Mouse (Mus musculus): Measurements from ENCODE around the gene Clpb. TPM values are rescaled to one million over a fixed set of nuclear protein-coding genes. Genes with fewer than 3 reads are reported as not detected.

Clpb gene
- polyA plus RNA-seq, 1 experiment from 2014 or later = 21.1 TPM

GRCm38 (mm10) chr7:101732096-101732495, 68.7 kb downstream of the Clpb start:
- ATAC-seq (no peak), DNase-seq (ENCODE audit: low spot score) (no peak)
- Histone ChIP-seq H3K9me3 (ENCODE audit: low read length) (no peaks in the 10 kb centered on the region), H3K4me3 (ENCODE audit: low read depth, low read length) (no peak overlapping the region), H3K4me1 (ENCODE audit: insufficient read depth, low read depth, low read length) (no peaks in the 10 kb centered on the region), H3K27ac (ENCODE audit: low read length) (no peak overlapping the region), H3K27me3 (replicated peaks; ENCODE audit: insufficient read depth, low read length) (no peaks in the 10 kb centered on the region), H3K36me3 (ENCODE audit: insufficient read depth, low read length) (no peaks in the 10 kb centered on the region), H3K4me2 (replicated peaks; ENCODE audit: low read depth, low read length) (no peak overlapping the region), H3K9ac (replicated peaks; ENCODE audit: low read depth) (no peak overlapping the region)
- TF ChIP-seq EP300 (IDR thresholded peaks at IDR 0.05) = no peak
- TF ChIP-seq CTCF (IDR thresholded peaks at IDR 0.05) = no peak
- 88% methylated on average over 1 of the region's 1 CpGs for WGBS

- no peaks in the 10 kb centered on the region for H3K9me3 ChIP-seq (ENCODE audit: low read length)
- H3K27ac ChIP-seq (ENCODE audit: low read length) = no peak overlapping the region
- TF ChIP-seq CTCF (IDR thresholded peaks at IDR 0.05) (no peak), EP300 (IDR thresholded peaks at IDR 0.05) (no peak)
- no peaks in the 10 kb centered on the region for H3K4me1 ChIP-seq (ENCODE audit: insufficient read depth, low read depth, low read length)
- H3K4me2 ChIP-seq (replicated peaks; ENCODE audit: low read depth, low read length) = no peak overlapping the region
- H3K9ac ChIP-seq (replicated peaks; ENCODE audit: low read depth) = no peak overlapping the region
- no peak for DNase-seq (ENCODE audit: low spot score)
- H3K4me3 ChIP-seq (ENCODE audit: low read depth, low read length) = no peak overlapping the region
- H3K27me3 ChIP-seq (replicated peaks; ENCODE audit: insufficient read depth, low read length) = no peaks in the 10 kb centered on the region
- 91% methylated on average over 2 of the region's 2 CpGs for WGBS
- no peaks in the 10 kb centered on the region for H3K36me3 ChIP-seq (ENCODE audit: insufficient read depth, low read length)
- no peak for ATAC-seq
Measured at GRCm38 (mm10) chr7:101733042-101733441, 69.6 kb downstream of the Clpb start.

DNA sequence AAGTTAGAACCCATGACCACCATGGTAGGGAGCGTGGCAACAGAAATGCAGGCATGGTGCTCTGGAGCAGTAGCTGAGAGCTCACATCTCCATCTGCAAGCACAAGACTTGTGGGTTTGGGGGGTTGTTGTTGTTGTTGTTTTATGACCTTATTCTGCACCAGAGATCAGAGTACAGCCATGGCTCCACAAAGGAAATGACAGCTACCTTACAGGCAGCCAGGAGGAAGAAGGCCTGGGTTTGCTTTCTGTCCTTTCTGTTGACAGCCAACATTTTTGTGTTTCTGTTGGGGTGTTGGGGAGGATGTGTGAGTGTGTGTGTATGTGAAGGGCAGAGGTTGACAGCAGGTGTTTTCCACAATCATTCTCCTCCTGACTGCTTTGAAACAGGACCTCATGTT, 71.9 kb downstream of the Clpb start:
- ATAC-seq (no peak), DNase-seq (ENCODE audit: low spot score) (no peak)
- WGBS = 96% methylated on average over 1 of the region's 1 CpGs
- Histone ChIP-seq H3K36me3 (ENCODE audit: insufficient read depth, low read length) (no peaks in the 10 kb centered on the region), H3K4me2 (replicated peaks; ENCODE audit: low read depth, low read length) (no peak overlapping the region), H3K9me3 (ENCODE audit: low read length) (no peaks in the 10 kb centered on the region), H3K9ac (replicated peaks; ENCODE audit: low read depth) (no peak overlapping the region), H3K27ac (ENCODE audit: low read length) (no peak overlapping the region), H3K4me1 (ENCODE audit: insufficient read depth, low read depth, low read length) (no peaks in the 10 kb centered on the region), H3K4me3 (ENCODE audit: low read depth, low read length) (no peak overlapping the region), H3K27me3 (replicated peaks; ENCODE audit: insufficient read depth, low read length) (no peaks in the 10 kb centered on the region)
- TF ChIP-seq EP300 (IDR thresholded peaks at IDR 0.05) (no peak), CTCF (IDR thresholded peaks at IDR 0.05) (no peak)

- Histone ChIP-seq H3K36me3 (ENCODE audit: insufficient read depth, low read length) (no peaks in the 10 kb centered on the region), H3K27ac (ENCODE audit: low read length) (no peak overlapping the region), H3K27me3 (replicated peaks; ENCODE audit: insufficient read depth, low read length) (no peaks in the 10 kb centered on the region), H3K9ac (replicated peaks; ENCODE audit: low read depth) (no peak overlapping the region), H3K9me3 (ENCODE audit: low read length) (no peaks in the 10 kb centered on the region), H3K4me3 (ENCODE audit: low read depth, low read length) (no peak overlapping the region), H3K4me2 (replicated peaks; ENCODE audit: low read depth, low read length) (no peak overlapping the region), H3K4me1 (ENCODE audit: insufficient read depth, low read depth, low read length) (no peaks in the 10 kb centered on the region)
- no peak for DNase-seq (ENCODE audit: low spot score)
- 53% methylated on average over 3 of the region's 3 CpGs for WGBS
- no peak for ATAC-seq
- TF ChIP-seq EP300 (IDR thresholded peaks at IDR 0.05) = no peak
Measured at GRCm38 (mm10) chr7:101737735-101738134, 74.3 kb downstream of the Clpb start.

DNA sequence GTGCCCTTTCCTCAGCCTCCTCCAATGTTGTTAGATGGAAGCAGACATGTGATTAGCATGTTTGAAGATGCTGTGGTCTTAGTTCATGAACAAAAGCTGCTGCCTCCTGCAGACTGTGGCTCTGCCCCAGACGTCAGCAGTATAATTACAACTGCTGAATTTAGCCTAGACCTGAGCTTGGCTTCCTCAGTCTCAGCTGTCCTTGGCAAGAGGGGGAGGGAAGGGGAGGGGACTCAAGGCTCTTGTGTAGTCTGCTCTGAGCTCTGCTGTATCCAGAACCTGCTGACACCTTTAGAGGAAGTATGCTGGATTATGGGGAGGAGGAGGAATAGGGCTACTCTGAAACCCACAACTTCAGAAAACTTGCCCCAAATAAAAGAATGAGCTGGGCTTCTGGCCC, 76.2 kb downstream of the Clpb start:
- Histone ChIP-seq H3K27ac (ENCODE audit: low read length) (no peak overlapping the region), H3K4me3 (ENCODE audit: low read depth, low read length) (no peak overlapping the region), H3K27me3 (replicated peaks; ENCODE audit: insufficient read depth, low read length) (no peaks in the 10 kb centered on the region), H3K9me3 (ENCODE audit: low read length) (no peaks in the 10 kb centered on the region), H3K4me2 (replicated peaks; ENCODE audit: low read depth, low read length) (no peak overlapping the region), H3K4me1 (ENCODE audit: insufficient read depth, low read depth, low read length) (no peaks in the 10 kb centered on the region), H3K9ac (replicated peaks; ENCODE audit: low read depth) (no peak overlapping the region), H3K36me3 (ENCODE audit: insufficient read depth, low read length) (no peaks in the 10 kb centered on the region)
- 30% methylated on average over 1 of the region's 1 CpGs for WGBS
- no peak for ATAC-seq
- DNase-seq (ENCODE audit: low spot score) = no peak
- no peak for TF ChIP-seq CTCF (IDR thresholded peaks at IDR 0.05)
- TF ChIP-seq EP300 (IDR thresholded peaks at IDR 0.05) = no peak

GRCm38 (mm10) chr7:101743487-101743886, 80.1 kb downstream of the Clpb start:
- no peak overlapping the region for H3K9ac ChIP-seq (replicated peaks; ENCODE audit: low read depth)
- DNase-seq (ENCODE audit: low spot score) (no peak), ATAC-seq (no peak)
- H3K9me3 ChIP-seq (ENCODE audit: low read length) = no peaks in the 10 kb centered on the region
- no peak overlapping the region for H3K27ac ChIP-seq (ENCODE audit: low read length)
- no peak overlapping the region for H3K4me2 ChIP-seq (replicated peaks; ENCODE audit: low read depth, low read length)
- H3K4me3 ChIP-seq (ENCODE audit: low read depth, low read length) = no peak overlapping the region
- H3K4me1 ChIP-seq (ENCODE audit: insufficient read depth, low read depth, low read length) = no peaks in the 10 kb centered on the region
- 52% methylated on average over 4 of the region's 4 CpGs for WGBS
- TF ChIP-seq EP300 (IDR thresholded peaks at IDR 0.05) = no peak
- no peak for TF ChIP-seq CTCF (IDR thresholded peaks at IDR 0.05)
- H3K27me3 ChIP-seq (replicated peaks; ENCODE audit: insufficient read depth, low read length) = no peaks in the 10 kb centered on the region
- H3K36me3 ChIP-seq (ENCODE audit: insufficient read depth, low read length) = no peaks in the 10 kb centered on the region

All from lung, postnatal 0 days (tissue).